Mouse (Mus musculus): Measurements from ENCODE around the gene Abhd15.

Gene Abhd15

DNA sequence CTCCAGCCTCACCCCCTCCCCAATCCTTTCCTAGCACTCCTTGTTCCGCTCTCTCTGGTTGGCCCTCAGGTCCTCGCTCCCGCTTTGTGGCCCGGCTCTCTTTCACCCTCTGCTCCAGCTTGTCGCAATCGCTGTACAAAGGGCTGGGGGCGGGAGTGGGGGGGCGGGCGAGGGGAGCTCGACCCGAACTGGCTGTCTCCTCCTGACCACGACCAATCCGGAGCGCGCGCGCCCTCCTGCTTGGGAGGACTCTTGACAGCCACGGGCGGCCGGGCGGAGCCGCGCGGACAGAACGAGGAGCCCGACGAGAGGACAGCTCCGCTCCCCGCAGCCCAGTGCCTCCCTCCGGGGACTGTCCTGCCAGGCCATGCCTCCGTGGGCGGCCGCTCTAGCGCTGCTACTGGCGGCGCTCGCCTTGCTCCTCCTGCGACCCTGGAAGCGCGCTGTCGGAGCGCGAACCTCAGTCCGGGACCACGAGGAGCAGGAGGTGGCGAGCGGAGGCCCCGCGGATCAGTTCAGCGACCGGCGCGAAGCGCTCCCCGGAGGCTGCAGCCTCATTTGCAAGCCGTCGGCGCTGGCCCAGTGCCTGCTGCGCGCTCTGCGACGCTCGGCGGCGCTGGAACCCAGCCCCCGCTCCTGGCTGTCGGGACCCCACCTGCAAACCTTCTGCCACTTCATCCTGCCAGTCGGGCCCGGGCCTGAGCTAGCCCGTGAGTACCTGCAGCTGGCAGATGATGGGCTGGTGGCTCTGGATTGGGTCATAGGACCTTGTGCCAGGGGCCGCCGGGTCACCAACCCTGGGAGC lies at the start of gene Abhd15:
Abhd15 (plus strand) TSS at position 290 of the 805 bp plus-strand sequence.
- DNase-seq (ENCODE audit: low read depth, low spot score) = peak; percentile 83

GRCm38 (mm10) chr11:77466544-77466943 lies 48.4 kb upstream of the Abhd15 start:
- DNase-seq (ENCODE audit: low read depth, low spot score) = no peak

DNA sequence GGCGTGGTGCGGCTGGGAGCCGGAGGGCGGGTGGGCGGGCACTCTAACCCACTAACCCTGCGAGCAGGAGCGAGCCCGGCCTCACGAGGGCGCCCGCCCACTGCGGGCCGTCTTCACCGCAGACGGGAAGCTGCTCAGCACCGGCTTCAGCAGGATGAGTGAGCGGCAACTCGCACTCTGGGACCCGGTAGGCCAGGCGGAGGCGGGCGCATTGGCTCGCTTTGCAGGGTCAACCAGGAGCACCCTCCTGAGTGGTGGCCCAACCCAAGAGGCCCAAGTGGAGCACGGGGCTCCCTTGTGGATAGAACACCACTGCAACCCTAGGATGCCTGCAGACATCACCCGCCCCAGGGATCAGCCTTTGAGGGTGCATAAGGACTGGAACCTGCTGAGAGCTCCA lies 47.8 kb upstream of the Abhd15 start:
- peak; percentile 91 for DNase-seq (ENCODE audit: low read depth, low spot score)

GRCm38 (mm10) chr11:77467784-77468183 lies 47.1 kb upstream of the Abhd15 start:
- DNase-seq (ENCODE audit: low read depth, low spot score) = peak; percentile 87

DNA sequence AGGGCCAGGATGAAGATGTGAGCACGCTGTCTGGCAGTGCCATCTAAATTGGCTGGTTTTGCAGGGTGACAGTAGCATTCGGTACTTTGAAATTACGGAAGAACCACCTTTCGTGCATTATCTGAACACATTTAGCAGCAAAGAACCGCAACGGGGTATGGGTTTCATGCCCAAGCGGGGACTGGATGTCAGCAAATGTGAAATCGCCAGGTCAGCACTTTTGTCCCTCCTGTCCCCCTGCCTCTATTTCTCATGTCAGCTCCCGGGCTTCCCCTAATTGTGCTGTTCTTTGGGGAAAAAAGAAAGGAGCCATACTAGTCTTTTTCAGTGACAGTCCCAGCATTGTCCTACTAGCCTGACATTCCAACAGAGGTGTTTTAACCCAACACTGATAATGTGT lies 46.5 kb upstream of the Abhd15 start:
- no peak for DNase-seq (ENCODE audit: low read depth, low spot score)

DNA sequence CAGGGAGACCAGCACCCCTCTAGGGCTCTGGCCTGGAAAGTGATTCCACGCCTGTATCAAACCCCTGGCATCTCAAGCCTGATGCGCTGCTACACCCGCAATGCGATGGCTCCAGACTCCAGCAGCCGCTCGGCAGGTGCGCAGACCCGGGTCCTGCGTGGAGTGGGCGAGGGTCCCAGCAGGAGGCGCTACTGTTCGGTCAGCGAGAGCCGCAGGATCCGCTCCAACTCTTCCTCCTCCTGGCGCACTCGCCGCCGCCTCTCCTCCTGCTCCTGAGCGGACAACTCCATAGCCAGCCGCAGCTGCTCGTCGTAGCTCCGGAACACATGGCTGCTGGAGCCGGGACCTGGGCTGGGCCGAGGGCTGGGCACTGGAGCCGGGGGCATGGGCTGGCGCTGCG lies 43.5 kb upstream of the Abhd15 start:
- DNase-seq (ENCODE audit: low read depth, low spot score) = peak; percentile 76

- DNase-seq (ENCODE audit: low read depth, low spot score) = no peak
Observed at GRCm38 (mm10) chr11:77472775-77473174, 42.1 kb upstream of the Abhd15 start.

DNA sequence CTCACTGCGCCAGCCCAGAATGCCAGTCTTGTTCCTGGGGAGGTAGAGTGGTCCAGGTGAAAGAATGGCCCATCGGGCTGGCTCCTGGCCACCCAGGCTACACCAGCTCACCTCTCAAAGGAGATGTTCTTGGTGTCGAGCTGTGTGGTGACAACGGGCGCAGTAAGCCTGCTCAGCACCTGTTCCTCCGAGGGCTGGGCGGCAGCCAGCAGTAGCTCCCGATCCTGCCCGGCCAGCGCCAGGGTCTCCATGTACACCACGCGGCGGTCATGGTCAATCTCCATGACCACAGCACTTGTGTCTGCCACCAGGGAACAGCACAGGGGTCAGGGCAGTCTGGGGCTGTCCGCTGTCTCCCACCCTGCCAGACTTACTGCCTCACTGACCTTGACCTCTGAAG lies 38.7 kb upstream of the Abhd15 start:
- DNase-seq (ENCODE audit: low read depth, low spot score) = no peak

DNA sequence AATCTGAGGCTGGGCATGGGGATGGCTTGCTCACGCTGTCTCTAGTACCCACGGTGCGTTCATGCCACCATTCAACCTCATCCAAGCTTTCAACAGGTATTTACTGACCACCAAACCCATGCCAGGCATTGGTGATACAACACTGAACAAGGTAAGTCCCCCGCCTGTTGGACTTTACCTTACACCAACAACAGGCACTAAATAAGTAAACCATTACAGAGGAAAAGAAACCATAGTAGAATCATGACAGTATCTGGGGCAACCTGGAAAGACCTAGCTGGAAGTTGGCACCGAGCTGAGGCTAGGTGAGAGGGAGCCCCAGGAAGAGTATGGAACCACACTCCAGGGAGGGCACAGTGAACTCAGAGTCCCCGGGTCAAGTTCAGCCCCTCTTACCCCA lies 38.0 kb upstream of the Abhd15 start:
- no peak for DNase-seq (ENCODE audit: low read depth, low spot score)

DNA sequence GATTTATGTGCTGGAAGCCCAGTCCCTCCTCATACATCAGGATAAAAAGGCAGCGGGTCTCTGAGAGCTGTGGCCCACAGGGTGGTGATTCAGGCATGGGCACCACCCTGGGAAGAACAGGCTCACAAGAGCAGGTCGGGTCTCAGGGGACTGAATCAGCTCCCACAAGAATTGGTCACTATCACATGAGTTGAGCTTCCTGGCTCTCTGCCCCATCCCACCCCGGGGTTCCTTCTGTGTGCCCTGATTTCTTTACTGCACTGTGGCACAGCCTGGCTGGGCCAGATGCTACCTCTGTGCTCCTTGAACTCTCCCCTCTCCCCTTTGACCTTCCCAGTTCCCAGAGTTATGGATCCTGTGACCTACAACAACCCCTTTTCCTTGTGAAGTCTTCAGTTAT lies 31.9 kb upstream of the Abhd15 start:
- DNase-seq (ENCODE audit: low read depth, low spot score) = peak; percentile 22

GRCm38 (mm10) chr11:77483510-77484255 lies 31.2 kb upstream of the Abhd15 start:
- DNase-seq (ENCODE audit: low read depth, low spot score) = peak; percentile 49

DNA sequence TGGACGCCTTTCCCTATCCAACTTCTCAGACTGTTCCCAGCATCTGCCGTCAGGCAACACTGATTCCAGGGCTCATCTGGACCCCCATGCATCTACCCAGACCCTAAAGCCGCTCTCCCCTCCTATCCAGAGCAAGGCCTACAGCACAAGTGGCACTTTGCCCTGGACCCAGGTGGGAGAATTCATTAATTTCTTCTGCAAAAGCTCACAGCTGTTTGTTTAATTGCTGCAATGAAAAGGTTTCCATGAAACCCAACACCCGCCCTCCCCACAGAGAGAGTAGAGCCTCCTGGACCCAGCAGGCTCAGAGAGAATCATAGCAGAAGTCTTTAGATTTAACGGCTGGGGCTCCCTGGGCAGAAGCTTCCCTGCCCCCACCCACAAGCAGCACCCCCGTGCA lies 29.7 kb upstream of the Abhd15 start:
- DNase-seq (ENCODE audit: low read depth, low spot score) = no peak

- no peak for DNase-seq (ENCODE audit: low read depth, low spot score)
Observed at GRCm38 (mm10) chr11:77486798-77487197, 28.1 kb upstream of the Abhd15 start.

GRCm38 (mm10) chr11:77488771-77489581 lies 25.9 kb upstream of the Abhd15 start:
- DNase-seq (ENCODE audit: low read depth, low spot score) = peak; percentile 29

GRCm38 (mm10) chr11:77489591-77490235 lies 25.2 kb upstream of the Abhd15 start, which contains the start of gene Ankrd13b:
Gene Ankrd13b, minus strand, starts transcription at chr11:77489678.
- DNase-seq (ENCODE audit: low read depth, low spot score) = peak; percentile 78

DNA sequence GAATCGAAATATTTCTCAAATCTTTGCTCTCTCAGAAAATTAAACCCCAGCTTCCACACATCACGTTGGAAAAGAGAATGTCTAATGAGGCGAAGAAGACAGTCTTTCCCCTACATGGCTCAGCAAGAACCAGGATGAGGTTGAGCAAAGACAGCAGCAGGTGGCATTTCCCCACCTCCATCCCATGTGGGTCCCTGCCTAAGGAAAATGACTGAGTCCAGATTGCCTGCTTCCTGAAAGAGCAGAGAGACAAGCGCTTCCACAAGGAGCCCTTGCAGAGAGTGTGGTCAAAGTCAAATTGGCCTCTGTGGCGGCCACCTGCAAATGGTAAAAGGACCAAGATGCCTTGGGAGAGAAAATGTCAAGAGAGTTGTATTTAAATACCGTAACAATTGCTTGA lies 24.5 kb upstream of the Abhd15 start:
- DNase-seq (ENCODE audit: low read depth, low spot score) = no peak

- DNase-seq (ENCODE audit: low read depth, low spot score) = peak; percentile 95
Observed at GRCm38 (mm10) chr11:77491123-77491501, 23.8 kb upstream of the Abhd15 start.

DNA sequence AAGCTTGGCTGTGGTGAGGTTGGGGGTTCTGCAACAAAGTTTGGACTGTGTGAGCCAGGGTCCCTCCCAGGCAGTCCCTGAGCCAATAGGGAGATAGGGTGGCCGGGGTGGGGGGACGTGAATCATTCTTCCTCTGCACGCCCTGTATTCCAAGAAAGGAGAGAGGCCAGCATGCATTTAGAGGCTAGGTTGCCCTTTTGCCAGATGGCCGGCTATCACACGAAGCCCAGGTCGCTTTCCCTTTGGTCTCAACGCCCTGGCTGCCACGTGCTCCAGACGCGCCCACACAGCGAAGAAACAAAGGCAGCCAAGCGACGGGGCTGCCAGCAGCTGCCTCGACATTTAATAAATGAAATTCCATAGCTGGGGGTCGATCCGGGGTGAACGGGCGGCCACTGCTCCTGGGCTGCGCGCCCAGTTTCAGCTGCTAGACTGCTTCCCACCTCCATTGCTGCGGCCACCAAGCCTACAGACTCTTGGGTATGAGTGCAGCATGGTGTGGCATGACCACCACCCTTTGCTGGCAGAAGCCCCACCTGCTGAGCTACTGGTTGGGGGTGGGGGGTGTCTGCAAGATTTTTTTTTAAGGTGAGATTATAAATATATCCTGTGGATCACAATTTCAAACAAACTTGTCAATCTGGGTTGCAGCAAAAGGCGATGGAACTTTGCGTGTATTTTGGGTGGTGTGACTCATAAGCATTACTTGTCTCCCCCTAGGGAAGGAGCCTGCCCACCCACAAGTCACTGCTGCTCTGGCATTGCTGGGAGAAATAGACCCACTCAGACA lies 23.2 kb upstream of the Abhd15 start:
- no peak for DNase-seq (ENCODE audit: low read depth, low spot score)

DNA sequence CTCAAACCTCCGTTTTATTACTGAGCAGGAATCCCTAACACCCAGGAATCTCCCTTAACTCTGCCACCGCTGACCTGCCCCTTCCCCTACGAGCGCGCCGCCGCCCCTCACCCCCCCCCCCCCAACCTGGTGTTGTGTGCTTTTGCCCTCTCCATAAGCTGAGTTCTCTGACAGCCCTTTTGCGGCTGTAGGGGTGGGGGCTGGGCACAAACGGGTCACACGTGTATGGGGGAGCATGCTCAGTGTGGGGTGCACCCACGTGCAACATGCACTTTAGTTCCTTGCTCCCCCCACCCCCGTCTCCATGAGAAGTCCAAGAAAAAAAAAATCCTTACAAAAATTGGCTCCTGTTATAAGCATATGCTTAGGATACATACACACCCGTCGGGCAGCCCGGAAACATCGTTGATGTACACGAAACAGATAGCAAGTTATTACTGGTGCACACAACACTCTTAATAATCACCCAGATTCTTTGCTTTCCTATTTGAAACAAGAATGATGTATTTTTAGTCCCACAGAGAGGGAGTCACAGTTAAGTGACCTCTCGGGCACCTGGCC lies 22.5 kb upstream of the Abhd15 start:
- DNase-seq (ENCODE audit: low read depth, low spot score) = no peak

DNA sequence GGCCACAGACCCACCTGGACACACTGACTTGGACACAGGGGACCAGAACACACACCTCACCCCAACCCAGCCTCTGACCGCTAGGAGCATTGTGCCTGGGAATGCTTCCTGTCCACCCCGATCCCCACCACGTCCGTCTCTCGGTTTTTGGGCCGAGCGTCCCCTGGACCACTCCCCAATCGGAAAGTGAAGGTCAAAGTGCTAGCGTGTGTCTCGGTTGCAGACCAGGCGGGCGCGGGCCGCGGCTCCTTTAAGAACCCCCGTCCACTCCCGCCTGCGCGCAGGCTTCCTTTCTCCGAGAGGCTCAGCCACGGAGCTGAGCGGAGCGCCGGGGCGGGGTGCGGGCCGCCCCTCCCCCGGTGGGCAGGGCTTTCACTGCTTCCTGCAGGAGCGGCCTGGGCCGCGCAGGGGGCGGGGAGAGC lies 22.0 kb upstream of the Abhd15 start:
- DNase-seq (ENCODE audit: low read depth, low spot score) = peak; percentile 97

All from ZHBTc4 (cell line).